Comparison of ENCODE assay signal across 9 mouse cellular contexts in genomic region chr8:105964506-105965265, GRCm38 (mm10). TPM values are rescaled to one million over a fixed set of nuclear protein-coding genes. Genes with fewer than 3 reads are reported as not detected.
A peak's percentile ranks its signal among the peaks of the same experiment; 100 is the strongest.
DNase-seq lines count a peak whose midpoint lies in the region; ATAC-seq and TF ChIP-seq lines count a peak whose summit lies in the region.
"Had no signal": no experiment of that assay in that cellular context is flagged by ENCODE, and none has a peak within 500 bp of the region (broad histone marks: within the 10 kb centered on the region; RNA-seq: fewer than 3 reads in every experiment).

No protein-coding gene starts in this region.

- H3K27ac ChIP-seq in lung, embryonic 14.5 days (ENCODE audit: low read depth), result peak overlapping the region; percentile 94; the same call in 1 of the 2 replicates
- H3K27ac ChIP-seq in forebrain, embryonic 12.5 days, result no peak overlapping the region
- H3K27ac ChIP-seq in limb, embryonic 11.5 days (replicated peaks; ENCODE audit: low read depth, low read length), result no peak overlapping the region
- no peak overlapping the region; the same call in 1 of the 2 replicates for H3K27ac ChIP-seq in small intestine, adult 2 months (ENCODE audit: insufficient read depth, low read depth, low read length)

- peak overlapping the region; percentile 86 for H3K9ac ChIP-seq in lung, embryonic 14.5 days
- H3K9ac ChIP-seq in forebrain, embryonic 12.5 days, result no peak overlapping the region
- no peak overlapping the region; the same call in 1 of the 2 replicates for H3K9ac ChIP-seq in limb, embryonic 11.5 days (ENCODE audit: low read length)

- ATAC-seq in lung, embryonic 14.5 days (ENCODE audit: insufficient read depth), result peak; percentile 3; the same call in 1 of the 2 replicates
- ATAC-seq in forebrain, embryonic 12.5 days (ENCODE audit: low FRiP score), result no peak
- no peak; the same call in 1 of the 2 replicates for ATAC-seq in limb, embryonic 11.5 days (ENCODE audit: insufficient number of reproducible peaks, low FRiP score, low TSS enrichment, low read depth)
- ATAC-seq in erythroid progenitor cell, adult 5-6 weeks (replicated peaks; ENCODE audit: low FRiP score, poor library complexity, severe bottlenecking), result no peak

- H3K9me3 ChIP-seq in lung, embryonic 14.5 days (ENCODE audit: low read depth, low read length), result no peaks in the 10 kb centered on the region
- H3K9me3 ChIP-seq in forebrain, embryonic 12.5 days, result no peaks in the 10 kb centered on the region
- H3K9me3 ChIP-seq in limb, embryonic 11.5 days (ENCODE audit: control insufficient read depth, low read length), result no peaks in the 10 kb centered on the region

- H3K36me3 ChIP-seq in lung, embryonic 14.5 days (ENCODE audit: insufficient read depth), result peaks cover 13% of the 10 kb centered on the region
- no peaks in the 10 kb centered on the region for H3K36me3 ChIP-seq in forebrain, embryonic 12.5 days (replicated peaks)
- no peaks in the 10 kb centered on the region for H3K36me3 ChIP-seq in limb, embryonic 11.5 days (ENCODE audit: control insufficient read depth, insufficient read depth, low read length)
- H3K36me3 ChIP-seq in small intestine, adult 2 months (ENCODE audit: control insufficient read depth, insufficient read depth, low read length), result no peaks in the 10 kb centered on the region

- H3K4me1 ChIP-seq in lung, embryonic 14.5 days (ENCODE audit: insufficient read depth), result peaks cover 9% of the 10 kb centered on the region; the same call in 1 of the 2 replicates
- peaks cover 22% of the 10 kb centered on the region for H3K4me1 ChIP-seq in forebrain, embryonic 12.5 days
- H3K4me1 ChIP-seq in limb, embryonic 11.5 days (ENCODE audit: control insufficient read depth, insufficient read depth, low read length), result peaks cover 16% of the 10 kb centered on the region
- peaks cover 6% of the 10 kb centered on the region for H3K4me1 ChIP-seq in small intestine, adult 2 months (ENCODE audit: control insufficient read depth, insufficient read depth, insufficient read length, low read length)

- DNase-seq in lung, embryonic 14.5 days, result no peak
- no peak for DNase-seq in lung, adult 18-20 months
- DNase-seq in limb, embryonic 11.5 days (ENCODE audit: low spot score), result no peak
- DNase-seq in gastrocnemius, adult 8-10 months (ENCODE audit: low spot score in 2 of 2), result no peak
- no peak for DNase-seq in thymus, postnatal 25 days

- WGBS in lung, embryonic 14.5 days, result 39% methylated on average over 12 of the region's 12 CpGs
- 75% methylated on average over 12 of the region's 12 CpGs for WGBS in forebrain, embryonic 12.5 days
- 61% methylated on average over 12 of the region's 12 CpGs for WGBS in limb, embryonic 11.5 days
- 65% methylated on average over 12 of the region's 12 CpGs for WGBS in small intestine, adult 2 months

- peak overlapping the region; percentile 80 for H3K4me3 ChIP-seq in lung, embryonic 14.5 days (ENCODE audit: low read depth, low read length)
- H3K4me3 ChIP-seq in forebrain, embryonic 12.5 days (replicated peaks), result peak overlapping the region; percentile 59
- peak overlapping the region; percentile 81 for H3K4me3 ChIP-seq in limb, embryonic 11.5 days (ENCODE audit: low read depth, low read length)
- peak overlapping the region; percentile 95 for H3K4me3 ChIP-seq in small intestine, adult 2 months (ENCODE audit: low read depth, low read length)

- H3K4me2 ChIP-seq in lung, embryonic 14.5 days, result peak overlapping the region; percentile 78
- peak overlapping the region; percentile 76 for H3K4me2 ChIP-seq in forebrain, embryonic 12.5 days
- H3K4me2 ChIP-seq in limb, embryonic 11.5 days (ENCODE audit: low read depth, severe bottlenecking), result peak overlapping the region; percentile 81

- no peak for TF ChIP-seq CTCF in lung, embryonic 14.5 days (IDR thresholded peaks at IDR 0.05; ENCODE audit: low read depth)
- TF ChIP-seq CTCF in small intestine, adult 2 months (IDR thresholded peaks at IDR 0.05; ENCODE audit: extremely low read depth, insufficient read length, insufficient replicate concordance, low read depth, low read length), result no peak

- H3K27me3 ChIP-seq in lung, embryonic 14.5 days (ENCODE audit: insufficient read depth, low read length), result no peaks in the 10 kb centered on the region
- H3K27me3 ChIP-seq in forebrain, embryonic 12.5 days, result peaks cover 47% of the 10 kb centered on the region
- H3K27me3 ChIP-seq in limb, embryonic 11.5 days (ENCODE audit: control insufficient read depth, insufficient read depth, low read length), result no peaks in the 10 kb centered on the region
- H3K27me3 ChIP-seq in small intestine, adult 2 months (ENCODE audit: control insufficient read depth, insufficient read depth, low read length), result peaks cover 14% of the 10 kb centered on the region

- no peak for TF ChIP-seq POLR2A in small intestine, adult 2 months (IDR thresholded peaks at IDR 0.05; ENCODE audit: low read depth, low read length)

RNA-seq across cellular contexts. Expression of gene Slc12a4, which starts 1.2 kb away (rescaled TPM):
- polyA plus RNA-seq in lung, embryonic 14.5 days (2014; fragmentation: Nextera tagmentation; extraction: Ambion mirVana), result 32.9 and 35.8 TPM in 2 replicates
- polyA plus RNA-seq in forebrain, embryonic 12.5 days (2016; fragmentation: Nextera tagmentation; extraction: Ambion mirVana), result 12.0 and 13.0 TPM in 2 replicates
- polyA plus RNA-seq in limb, embryonic 11.5 days (2014; fragmentation: Nextera tagmentation; extraction: Ambion mirVana), result 23.5 and 27.2 TPM in 2 replicates
- polyA plus RNA-seq in small intestine, adult 2 months (2012; rRNA removed), result 6.8 and 8.9 TPM in 2 replicates
- 10 to 100 TPM; 11.8 to 12.7 (median 12.0) TPM for total RNA-seq in gastrocnemius, adult 8-10 months (2022)
- 2.5 and 3.4 TPM in 2 replicates for total RNA-seq in erythroid progenitor cell, adult 5-6 weeks (2015; ENCODE audit: low replicate concordance)
- total RNA-seq in erythroid progenitor cell, adult 5-6 weeks (2017; ENCODE audit: low replicate concordance), result 4.0 and 13.7 TPM in 2 replicates

RNA-seq across cellular contexts. Expression of gene Dpep3, which starts 14.5 kb away (rescaled TPM):
- not detected in 2 replicates for polyA plus RNA-seq in lung, embryonic 14.5 days (2014; fragmentation: Nextera tagmentation; extraction: Ambion mirVana)
- not detected in 2 replicates for polyA plus RNA-seq in forebrain, embryonic 12.5 days (2016; fragmentation: Nextera tagmentation; extraction: Ambion mirVana)
- polyA plus RNA-seq in limb, embryonic 11.5 days (2014; fragmentation: Nextera tagmentation; extraction: Ambion mirVana), result not detected in 2 replicates
- 0.05 and 0.06 TPM in 2 replicates for polyA plus RNA-seq in small intestine, adult 2 months (2012; rRNA removed)
- not detected for total RNA-seq in gastrocnemius, adult 8-10 months (2022)
- not detected in 2 replicates for total RNA-seq in erythroid progenitor cell, adult 5-6 weeks (2015; ENCODE audit: low replicate concordance)
- total RNA-seq in erythroid progenitor cell, adult 5-6 weeks (2017; ENCODE audit: low replicate concordance), result not detected in 2 replicates
- total RNA-seq: layer of hippocampus, postnatal 25 days had no signal

RNA-seq across cellular contexts. Expression of gene Lcat, which starts 21.5 kb away (rescaled TPM):
- 1.2 and 2.1 TPM in 2 replicates for polyA plus RNA-seq in lung, embryonic 14.5 days (2014; fragmentation: Nextera tagmentation; extraction: Ambion mirVana)
- 0.54 and 0.56 TPM in 2 replicates for polyA plus RNA-seq in forebrain, embryonic 12.5 days (2016; fragmentation: Nextera tagmentation; extraction: Ambion mirVana)
- 1.2 and 1.3 TPM in 2 replicates for polyA plus RNA-seq in limb, embryonic 11.5 days (2014; fragmentation: Nextera tagmentation; extraction: Ambion mirVana)
- polyA plus RNA-seq in small intestine, adult 2 months (2012; rRNA removed), result 0.72 and 2.6 TPM in 2 replicates
- under 1 TPM in 2 of 4 experiments, not detected in 2; 0.24 to 0.78 TPM for total RNA-seq in gastrocnemius, adult 8-10 months (2022)
- not detected in 2 replicates for total RNA-seq in erythroid progenitor cell, adult 5-6 weeks (2015; ENCODE audit: low replicate concordance)
- total RNA-seq in erythroid progenitor cell, adult 5-6 weeks (2017; ENCODE audit: low replicate concordance), result 2.4 TPM in 1 of 2 replicates, not detected in the other

RNA-seq across cellular contexts. Expression of gene Psmb10, which starts 26.4 kb away (rescaled TPM):
- 33.6 and 34.0 TPM in 2 replicates for polyA plus RNA-seq in lung, embryonic 14.5 days (2014; fragmentation: Nextera tagmentation; extraction: Ambion mirVana)
- polyA plus RNA-seq in forebrain, embryonic 12.5 days (2016; fragmentation: Nextera tagmentation; extraction: Ambion mirVana), result 18.9 and 22.8 TPM in 2 replicates
- 24.6 and 28.4 TPM in 2 replicates for polyA plus RNA-seq in limb, embryonic 11.5 days (2014; fragmentation: Nextera tagmentation; extraction: Ambion mirVana)
- 503 and 1,032 TPM in 2 replicates for polyA plus RNA-seq in small intestine, adult 2 months (2012; rRNA removed)
- 10 to 100 TPM; 15.3 to 22.6 (median 19.7) TPM for total RNA-seq in gastrocnemius, adult 8-10 months (2022)
- 20.2 and 25.2 TPM in 2 replicates for total RNA-seq in erythroid progenitor cell, adult 5-6 weeks (2015; ENCODE audit: low replicate concordance)
- total RNA-seq in erythroid progenitor cell, adult 5-6 weeks (2017; ENCODE audit: low replicate concordance), result 2.7 and 4.2 TPM in 2 replicates

RNA-seq across cellular contexts. Expression of gene Dus2, which starts 26.5 kb away (rescaled TPM):
- polyA plus RNA-seq in lung, embryonic 14.5 days (2014; fragmentation: Nextera tagmentation; extraction: Ambion mirVana), result 20.0 and 20.3 TPM in 2 replicates
- polyA plus RNA-seq in forebrain, embryonic 12.5 days (2016; fragmentation: Nextera tagmentation; extraction: Ambion mirVana), result 15.4 and 18.4 TPM in 2 replicates
- 18.8 and 21.8 TPM in 2 replicates for polyA plus RNA-seq in limb, embryonic 11.5 days (2014; fragmentation: Nextera tagmentation; extraction: Ambion mirVana)
- 2.5 and 5.2 TPM in 2 replicates for polyA plus RNA-seq in small intestine, adult 2 months (2012; rRNA removed)
- total RNA-seq in gastrocnemius, adult 8-10 months (2022), result 10 to 100 TPM; 10.3 to 12.7 (median 10.8) TPM
- 0.72 and 6.7 TPM in 2 replicates for total RNA-seq in erythroid progenitor cell, adult 5-6 weeks (2015; ENCODE audit: low replicate concordance)
- 6.3 and 14.4 TPM in 2 replicates for total RNA-seq in erythroid progenitor cell, adult 5-6 weeks (2017; ENCODE audit: low replicate concordance)
